Mouse (Mus musculus): ENCODE results near the gene Clec16a. TPM values are rescaled to one million over a fixed set of nuclear protein-coding genes. Genes with fewer than 3 reads are reported as not detected.

Clec16a gene
- polyA plus RNA-seq, 1 experiment from 2014 or later, result 29.3 TPM

- no peak for ATAC-seq (ENCODE audit: borderline replicate concordance, extremely low read depth, low FRiP score, low TSS enrichment)
- 76% methylated on average over 4 of the region's 4 CpGs for WGBS
- H3K27ac ChIP-seq, result no peak overlapping the region
- H3K4me2 ChIP-seq, result no peak overlapping the region
- H3K27me3 ChIP-seq, result no peaks in the 10 kb centered on the region
- no peak overlapping the region for H3K9ac ChIP-seq
- no peaks in the 10 kb centered on the region for H3K36me3 ChIP-seq
- no peaks in the 10 kb centered on the region for H3K9me3 ChIP-seq
- no peak overlapping the region for H3K4me3 ChIP-seq
- peaks cover 25% of the 10 kb centered on the region for H3K4me1 ChIP-seq
These were observed 243.7 kb downstream of the Clec16a start for GRCm38 (mm10) chr16:10788866-10789265.

GRCm38 (mm10) chr16:10790702-10791101, 245.6 kb downstream of the Clec16a start, which contains the start of gene Prm3:
Prm3 (minus strand) TSS chr16:10790914.
- H3K36me3 ChIP-seq, result no peaks in the 10 kb centered on the region
- ATAC-seq (ENCODE audit: borderline replicate concordance, extremely low read depth, low FRiP score, low TSS enrichment), result no peak
- H3K27ac ChIP-seq, result no peak within 1 kb of the TSS
- H3K27me3 ChIP-seq, result peaks cover 8% of the 10 kb centered on the region; the same call in 1 of the 2 replicates
- no peak within 1 kb of the TSS for H3K4me3 ChIP-seq
- no peak within 1 kb of the TSS for H3K4me2 ChIP-seq
- H3K4me1 ChIP-seq, result peaks cover 17% of the 10 kb centered on the region
- H3K9ac ChIP-seq, result no peak within 1 kb of the TSS
- H3K9me3 ChIP-seq, result no peaks in the 10 kb centered on the region
- WGBS, result 68% methylated on average over 9 of the region's 9 CpGs

Other genes with a start within 250 kb of the Clec16a start
- gene Emp2, start 231.4 kb upstream of the Clec16a start, polyA plus RNA-seq (2015; fragmentation: Nextera tagmentation; extraction: Ambion mirVana), result 79.3 and 93.8 TPM in 2 replicates
- gene Tekt5, start 149.8 kb upstream of the Clec16a start, polyA plus RNA-seq (2015; fragmentation: Nextera tagmentation; extraction: Ambion mirVana), result 1.9 and 2.6 TPM in 2 replicates
- 68.5 and 74.4 TPM in 2 replicates for gene Nubp1, start 133.4 kb upstream of the Clec16a start, polyA plus RNA-seq (2015; fragmentation: Nextera tagmentation; extraction: Ambion mirVana)
- gene Tvp23a, start 98.0 kb upstream of the Clec16a start, polyA plus RNA-seq (2015; fragmentation: Nextera tagmentation; extraction: Ambion mirVana), result 10.5 and 11.0 TPM in 2 replicates
- 0.70 and 1.00 TPM in 2 replicates for gene Ciita, start 65.3 kb upstream of the Clec16a start, polyA plus RNA-seq (2015; fragmentation: Nextera tagmentation; extraction: Ambion mirVana)
- 25.5 and 25.6 TPM in 2 replicates for gene Dexi, start 2.3 kb upstream of the Clec16a start, polyA plus RNA-seq (2015; fragmentation: Nextera tagmentation; extraction: Ambion mirVana)
- gene Socs1, start 240.2 kb downstream of the Clec16a start, polyA plus RNA-seq (2015; fragmentation: Nextera tagmentation; extraction: Ambion mirVana), result 9.8 and 10.4 TPM in 2 replicates
- gene Tnp2, start 243.3 kb downstream of the Clec16a start, polyA plus RNA-seq (2015; fragmentation: Nextera tagmentation; extraction: Ambion mirVana), result not detected in 2 replicates
- not detected in 2 replicates for gene Prm3, start 245.6 kb downstream of the Clec16a start, polyA plus RNA-seq (2015; fragmentation: Nextera tagmentation; extraction: Ambion mirVana)